Comparison of ENCODE assay signal across 20 mouse cellular contexts in genomic region chr17:52479327-52480086, GRCm38 (mm10).
DNase-seq lines count a peak whose midpoint lies in the region; ATAC-seq lines count a peak whose summit lies in the region.
"Had no signal": no experiment of that assay in that cellular context is flagged by ENCODE, and none has a peak within 500 bp of the region (broad histone marks: within the 10 kb centered on the region; RNA-seq: fewer than 3 reads in every experiment).

No protein-coding gene starts in this region.

- no peaks in the 10 kb centered on the region for H3K4me1 ChIP-seq in kidney, embryonic 16.5 days (ENCODE audit: insufficient read depth, low read length)
- no peaks in the 10 kb centered on the region for H3K4me1 ChIP-seq in kidney, embryonic 15.5 days
- peaks cover 14% of the 10 kb centered on the region for H3K4me1 ChIP-seq in midbrain, embryonic 12.5 days
- H3K4me1 ChIP-seq: embryonic facial prominence, embryonic 12.5 days; limb, embryonic 13.5 days had no signal

- no peak overlapping the region for H3K9ac ChIP-seq in kidney, embryonic 16.5 days (replicated peaks; ENCODE audit: low read length)
- H3K9ac ChIP-seq in kidney, embryonic 15.5 days: no peak overlapping the region
- H3K9ac ChIP-seq in midbrain, embryonic 12.5 days (replicated peaks): no peak overlapping the region
- H3K9ac ChIP-seq: embryonic facial prominence, embryonic 12.5 days; limb, embryonic 13.5 days; liver, embryonic 14.5 days had no signal

- ATAC-seq in kidney, embryonic 16.5 days (ENCODE audit: low FRiP score, low TSS enrichment): peak; percentile 31; the same call in 1 of the 2 replicates
- no peak for ATAC-seq in kidney, embryonic 15.5 days (replicated peaks; ENCODE audit: low FRiP score)
- peak; percentile 60 for ATAC-seq in midbrain, embryonic 12.5 days (ENCODE audit: low FRiP score, low read depth)
- no peak for ATAC-seq in granulocyte monocyte progenitor cell, adult 5-6 weeks (replicated peaks; ENCODE audit: poor library complexity, severe bottlenecking)
- ATAC-seq in inflammation-experienced regulatory T-cells, adult 6 months: no peak
- ATAC-seq: CD4-positive, CD25-positive, alpha-beta regulatory T cell, adult 4 months; lung, postnatal 0 days had no signal

- peak; percentile 9 for DNase-seq in embryo, embryonic 10 days (ENCODE audit: low spot score)
- DNase-seq in embryo, embryonic 9.5 days (ENCODE audit: extremely low spot score): no peak
- peak; percentile 25 for DNase-seq in retina, embryonic 14.5 days (ENCODE audit: low spot score)
- DNase-seq: cerebellum, postnatal 25 days; heart, postnatal 14 days; layer of hippocampus, adult 9-11 months; right cerebral cortex, postnatal 4 days; thymus, postnatal 4 days had no signal

- WGBS in kidney, embryonic 16.5 days: 39% methylated on average over 7 of the region's 7 CpGs
- 45% methylated on average over 7 of the region's 7 CpGs for WGBS in kidney, embryonic 15.5 days
- 19% methylated on average over 7 of the region's 7 CpGs for WGBS in midbrain, embryonic 12.5 days

- no peak overlapping the region for H3K27ac ChIP-seq in kidney, embryonic 16.5 days (ENCODE audit: low read length)
- no peak overlapping the region for H3K27ac ChIP-seq in kidney, embryonic 15.5 days
- H3K27ac ChIP-seq in midbrain, embryonic 12.5 days (replicated peaks): peak overlapping the region; percentile 32; the same call in 1 of the 2 replicates
- H3K27ac ChIP-seq: embryonic facial prominence, embryonic 12.5 days; limb, embryonic 13.5 days; liver, embryonic 14.5 days had no signal

- no peaks in the 10 kb centered on the region for H3K36me3 ChIP-seq in kidney, embryonic 16.5 days (ENCODE audit: insufficient read depth, low read length)
- no peaks in the 10 kb centered on the region for H3K36me3 ChIP-seq in kidney, embryonic 15.5 days
- no peaks in the 10 kb centered on the region for H3K36me3 ChIP-seq in midbrain, embryonic 12.5 days
- H3K36me3 ChIP-seq: embryonic facial prominence, embryonic 12.5 days; G1E; limb, embryonic 13.5 days had no signal

- no peak overlapping the region for H3K4me3 ChIP-seq in kidney, embryonic 16.5 days (ENCODE audit: low read length)
- H3K4me3 ChIP-seq in kidney, embryonic 15.5 days (replicated peaks): no peak overlapping the region
- H3K4me3 ChIP-seq in midbrain, embryonic 12.5 days: no peak overlapping the region
- H3K4me3 ChIP-seq: embryonic facial prominence, embryonic 12.5 days; limb, embryonic 13.5 days had no signal

- no peaks in the 10 kb centered on the region for H3K27me3 ChIP-seq in kidney, embryonic 16.5 days (ENCODE audit: insufficient read depth, low read length)
- H3K27me3 ChIP-seq in kidney, embryonic 15.5 days: no peaks in the 10 kb centered on the region
- no peaks in the 10 kb centered on the region for H3K27me3 ChIP-seq in midbrain, embryonic 12.5 days
- H3K27me3 ChIP-seq: embryonic facial prominence, embryonic 12.5 days; limb, embryonic 13.5 days had no signal

- H3K4me2 ChIP-seq in kidney, embryonic 16.5 days (replicated peaks; ENCODE audit: low read depth, low read length): no peak overlapping the region
- H3K4me2 ChIP-seq in kidney, embryonic 15.5 days: no peak overlapping the region
- H3K4me2 ChIP-seq in midbrain, embryonic 12.5 days (replicated peaks): peak overlapping the region; percentile 19; the same call in 1 of the 2 replicates
- H3K4me2 ChIP-seq: embryonic facial prominence, embryonic 12.5 days; heart, embryonic 11.5 days; limb, embryonic 13.5 days had no signal

- no peaks in the 10 kb centered on the region for H3K9me3 ChIP-seq in kidney, embryonic 16.5 days (ENCODE audit: low read length)
- no peaks in the 10 kb centered on the region for H3K9me3 ChIP-seq in kidney, embryonic 15.5 days (replicated peaks)
- no peaks in the 10 kb centered on the region for H3K9me3 ChIP-seq in midbrain, embryonic 12.5 days
- H3K9me3 ChIP-seq: embryonic facial prominence, embryonic 12.5 days; limb, embryonic 13.5 days had no signal

Comparison
In these comparisons a context has a peak if more than half of its experiments do, and no peak if none do; other contexts are left out.
1. ATAC-seq: peak in kidney, embryonic 16.5 days (single experiment) and midbrain, embryonic 12.5 days (single experiment); none in kidney, embryonic 15.5 days (single experiment), granulocyte monocyte progenitor cell, adult 5-6 weeks (single experiment) and inflammation-experienced regulatory T-cells, adult 6 months (single experiment).